ENCODE assay signal across 14 mouse cellular contexts in genomic region chr5:103022504-103023172, GRCm38 (mm10).
DNase-seq lines count a peak whose midpoint lies in the region; ATAC-seq and TF ChIP-seq lines count a peak whose summit lies in the region.
"Had no signal": no experiment of that assay in that cellular context is flagged by ENCODE, and none has a peak within 500 bp of the region (broad histone marks: within the 10 kb centered on the region; RNA-seq: fewer than 3 reads in every experiment).

No protein-coding gene starts in this region.

- no peaks in the 10 kb centered on the region for H3K27me3 ChIP-seq in cerebellum, adult 2 months (ENCODE audit: control insufficient read depth, insufficient read depth, low read length)
- H3K27me3 ChIP-seq in hindbrain, embryonic 14.5 days (ENCODE audit: control insufficient read depth, insufficient read depth, low read length), result no peaks in the 10 kb centered on the region
- H3K27me3 ChIP-seq in neural tube, embryonic 14.5 days (ENCODE audit: control insufficient read depth, insufficient read depth, low read length), result no peaks in the 10 kb centered on the region
- H3K27me3 ChIP-seq in kidney, embryonic 15.5 days, result no peaks in the 10 kb centered on the region

- H3K4me2 ChIP-seq in hindbrain, embryonic 14.5 days (replicated peaks), result no peak overlapping the region
- no peak overlapping the region for H3K4me2 ChIP-seq in neural tube, embryonic 14.5 days (ENCODE audit: low read depth, low read length)
- no peak overlapping the region for H3K4me2 ChIP-seq in kidney, embryonic 15.5 days

- no peak overlapping the region for H3K4me3 ChIP-seq in cerebellum, adult 2 months (replicated peaks; ENCODE audit: insufficient read depth, low read depth, low read length)
- no peak overlapping the region for H3K4me3 ChIP-seq in hindbrain, embryonic 14.5 days (replicated peaks; ENCODE audit: low read length)
- no peak overlapping the region for H3K4me3 ChIP-seq in neural tube, embryonic 14.5 days (ENCODE audit: low read depth, low read length)
- no peak overlapping the region for H3K4me3 ChIP-seq in kidney, embryonic 15.5 days (replicated peaks)
- H3K4me3 ChIP-seq: heart, adult 2 months; myocyte had no signal

- no peak for ATAC-seq in hindbrain, embryonic 14.5 days (ENCODE audit: low FRiP score)
- no peak for ATAC-seq in neural tube, embryonic 14.5 days (ENCODE audit: low read depth)
- ATAC-seq in kidney, embryonic 15.5 days (replicated peaks; ENCODE audit: low FRiP score), result no peak

- 31% methylated on average over 7 of the region's 7 CpGs for WGBS in cerebellum, adult 2 months
- 60% methylated on average over 7 of the region's 7 CpGs for WGBS in hindbrain, embryonic 14.5 days
- WGBS in neural tube, embryonic 14.5 days, result 65% methylated on average over 7 of the region's 7 CpGs
- WGBS in kidney, embryonic 15.5 days, result 52% methylated on average over 7 of the region's 7 CpGs

- 0 out of 2 replicates have a peak overlapping the region, but pooled peaks have one; percentile 27 for H3K27ac ChIP-seq in cerebellum, adult 2 months (ENCODE audit: insufficient read depth, low read length)
- peak overlapping the region; percentile 29 for H3K27ac ChIP-seq in hindbrain, embryonic 14.5 days
- 0 out of 2 replicates have a peak overlapping the region, but pooled peaks have one; percentile 34 for H3K27ac ChIP-seq in neural tube, embryonic 14.5 days (ENCODE audit: low read depth, low read length)
- H3K27ac ChIP-seq in kidney, embryonic 15.5 days, result no peak overlapping the region
- H3K27ac ChIP-seq: heart, adult 2 months; liver, embryonic 14.5 days had no signal

- peak in 1 of 2 experiments; percentile 36 for DNase-seq in cerebellum, adult 2 months
- DNase-seq in cerebellum, postnatal 14 days, result no peak
- peak; percentile 27 to 63 for DNase-seq in left cerebral cortex, adult 18-20 months (ENCODE audit: low spot score in 2 of 2)
- DNase-seq in left cerebral cortex, adult 11 months (ENCODE audit: low spot score), result no peak
- DNase-seq in hindbrain, embryonic 14.5 days (ENCODE audit: low spot score), result no peak
- DNase-seq in gastrocnemius, postnatal 25 days, result no peak
- DNase-seq: adrenal gland, postnatal 25 days; heart, adult 2 months; kidney, adult 2 months; lung, postnatal 4 days had no signal

- H3K9me3 ChIP-seq in hindbrain, embryonic 14.5 days (ENCODE audit: control insufficient read depth, low read length), result no peaks in the 10 kb centered on the region
- no peaks in the 10 kb centered on the region for H3K9me3 ChIP-seq in neural tube, embryonic 14.5 days (ENCODE audit: control insufficient read depth, low read length)
- H3K9me3 ChIP-seq in kidney, embryonic 15.5 days (replicated peaks), result no peaks in the 10 kb centered on the region

- TF ChIP-seq CTCF in cerebellum, adult 2 months (IDR thresholded peaks at IDR 0.05; ENCODE audit: borderline replicate concordance, insufficient read depth, low read depth, low read length), result no peak

- H3K4me1 ChIP-seq in cerebellum, adult 2 months (ENCODE audit: control insufficient read depth, insufficient read depth, low read length), result peaks cover 17% of the 10 kb centered on the region
- peaks cover 17% of the 10 kb centered on the region for H3K4me1 ChIP-seq in hindbrain, embryonic 14.5 days (replicated peaks; ENCODE audit: control insufficient read depth, insufficient read depth, low read length)
- H3K4me1 ChIP-seq in neural tube, embryonic 14.5 days (ENCODE audit: control insufficient read depth, insufficient read depth, low read length), result peaks cover 4% of the 10 kb centered on the region; the same call in 1 of the 2 replicates
- no peaks in the 10 kb centered on the region for H3K4me1 ChIP-seq in kidney, embryonic 15.5 days

- TF ChIP-seq POLR2A in cerebellum, adult 2 months (IDR thresholded peaks at IDR 0.05; ENCODE audit: borderline replicate concordance, insufficient read depth, low read length), result no peak

- peak overlapping the region; percentile 6; the same call in 1 of the 2 replicates for H3K9ac ChIP-seq in hindbrain, embryonic 14.5 days
- H3K9ac ChIP-seq in neural tube, embryonic 14.5 days (replicated peaks; ENCODE audit: low read depth, low read length), result no peak overlapping the region
- H3K9ac ChIP-seq in kidney, embryonic 15.5 days, result no peak overlapping the region
- H3K9ac ChIP-seq: liver, embryonic 14.5 days had no signal

- no peaks in the 10 kb centered on the region for H3K36me3 ChIP-seq in hindbrain, embryonic 14.5 days (replicated peaks; ENCODE audit: control insufficient read depth, insufficient read depth)
- H3K36me3 ChIP-seq in neural tube, embryonic 14.5 days (ENCODE audit: control insufficient read depth, insufficient read depth, low read length), result no peaks in the 10 kb centered on the region
- H3K36me3 ChIP-seq in kidney, embryonic 15.5 days, result no peaks in the 10 kb centered on the region

Comparison
In these comparisons a context has a peak if more than half of its experiments do, and no peak if none do; other contexts are left out.
1. DNase-seq: peak in left cerebral cortex, adult 18-20 months (2 of 2); none in cerebellum, postnatal 14 days (0 of 2), left cerebral cortex, adult 11 months (single experiment), hindbrain, embryonic 14.5 days (single experiment) and gastrocnemius, postnatal 25 days (single experiment).